ENCODE assay signal across 24 mouse cellular contexts in genomic region chr15:84982888-84983287, GRCm38 (mm10). TPM values are rescaled to one million over a fixed set of nuclear protein-coding genes. Genes with fewer than 3 reads are reported as not detected.
DNase-seq lines count a peak whose midpoint lies in the region; ATAC-seq and TF ChIP-seq lines count a peak whose summit lies in the region.
"Had no signal": no experiment of that assay in that cellular context is flagged by ENCODE, and none has a peak within 500 bp of the region (broad histone marks: within the 10 kb centered on the region; RNA-seq: fewer than 3 reads in every experiment).

No protein-coding gene starts in this region.

- no peaks in the 10 kb centered on the region for H3K9me3 ChIP-seq in liver, embryonic 12.5 days (replicated peaks)
- H3K9me3 ChIP-seq in heart, embryonic 10.5 days: no peaks in the 10 kb centered on the region
- H3K9me3 ChIP-seq: hindbrain, embryonic 10.5 days; kidney, embryonic 15.5 days; limb, embryonic 13.5 days; midbrain, embryonic 15.5 days had no signal

- no peak overlapping the region for H3K4me2 ChIP-seq in liver, embryonic 12.5 days
- H3K4me2 ChIP-seq: kidney, embryonic 15.5 days; limb, embryonic 13.5 days; midbrain, embryonic 15.5 days had no signal

- ATAC-seq in liver, embryonic 12.5 days: no peak
- ATAC-seq: hindbrain, postnatal 0 days; intestine, postnatal 0 days; midbrain, embryonic 15.5 days had no signal

- H3K9ac ChIP-seq in liver, adult 2 months (ENCODE audit: low read depth, low read length): no peak overlapping the region
- H3K9ac ChIP-seq in liver, embryonic 12.5 days: no peak overlapping the region
- H3K9ac ChIP-seq: kidney, embryonic 15.5 days; limb, embryonic 13.5 days; midbrain, embryonic 15.5 days had no signal

- TF ChIP-seq POLR2A in liver, adult 2 months (IDR thresholded peaks at IDR 0.05; ENCODE audit: extremely low read depth, insufficient read depth, low read length): no peak

- H3K4me1 ChIP-seq in liver, adult 2 months (ENCODE audit: control insufficient read depth, insufficient read depth, low read length): peaks cover 19% of the 10 kb centered on the region
- peaks cover 19% of the 10 kb centered on the region for H3K4me1 ChIP-seq in liver, embryonic 12.5 days
- H3K4me1 ChIP-seq in heart, embryonic 10.5 days: peaks cover 17% of the 10 kb centered on the region

- H3K27me3 ChIP-seq in liver, adult 2 months (ENCODE audit: control insufficient read depth, insufficient read depth, low read length): no peaks in the 10 kb centered on the region
- H3K27me3 ChIP-seq in liver, embryonic 12.5 days (replicated peaks): peaks cover 23% of the 10 kb centered on the region
- no peaks in the 10 kb centered on the region for H3K27me3 ChIP-seq in heart, embryonic 10.5 days (ENCODE audit: insufficient read depth, poor library complexity, severe bottlenecking)
- H3K27me3 ChIP-seq: kidney, embryonic 15.5 days; limb, embryonic 13.5 days; midbrain, embryonic 15.5 days had no signal

- no peaks in the 10 kb centered on the region for H3K36me3 ChIP-seq in liver, adult 2 months (ENCODE audit: control insufficient read depth, insufficient read depth, low read length)
- H3K36me3 ChIP-seq in liver, embryonic 12.5 days: no peaks in the 10 kb centered on the region
- H3K36me3 ChIP-seq in macrophage (ENCODE audit: inconsistent target): no peaks in the 10 kb centered on the region
- H3K36me3 ChIP-seq in heart, embryonic 10.5 days: no peaks in the 10 kb centered on the region
- H3K36me3 ChIP-seq: kidney, embryonic 15.5 days; limb, embryonic 13.5 days; midbrain, embryonic 15.5 days had no signal

- H3K79me2 ChIP-seq in liver, adult 2 months (ENCODE audit: control insufficient read depth, insufficient read depth, low read length): peaks cover 41% of the 10 kb centered on the region
- H3K79me2 ChIP-seq in macrophage (ENCODE audit: inconsistent target): peaks cover 95% of the 10 kb centered on the region

- peak; percentile 98 for DNase-seq in liver, adult 2 months (ENCODE audit: extremely low read depth, low read depth, low spot score)
- DNase-seq in R1 (ENCODE audit: low read depth, low spot score): peak; percentile 27
- peak; percentile 22 for DNase-seq in adrenal gland, postnatal 25 days
- no peak for DNase-seq in kidney, postnatal 10 days
- no peak for DNase-seq in heart, embryonic 10.5 days (ENCODE audit: low spot score)
- DNase-seq: cerebellum, adult 18-20 months; gastrocnemius, postnatal 10 days; lung, postnatal 10 days; right cerebral cortex, postnatal 14 days had no signal

- peak overlapping the region; percentile 10 for H3K27ac ChIP-seq in liver, adult 2 months (replicated peaks; ENCODE audit: insufficient read depth, low read depth, low read length)
- H3K27ac ChIP-seq in liver, embryonic 12.5 days: no peak overlapping the region
- peak overlapping the region; percentile 79 for H3K27ac ChIP-seq in macrophage
- H3K27ac ChIP-seq in heart, embryonic 10.5 days: no peak overlapping the region
- H3K27ac ChIP-seq: hindbrain, embryonic 10.5 days; hindbrain, postnatal 0 days; kidney, embryonic 15.5 days; limb, embryonic 13.5 days; midbrain, embryonic 15.5 days had no signal

- TF ChIP-seq CTCF in liver, adult 2 months (IDR thresholded peaks at IDR 0.05; ENCODE audit: low read depth, low read length): no peak

- no peak overlapping the region for H3K4me3 ChIP-seq in liver, adult 2 months (ENCODE audit: insufficient read depth, low read depth, low read length)
- H3K4me3 ChIP-seq in liver, embryonic 12.5 days: no peak overlapping the region
- no peak overlapping the region for H3K4me3 ChIP-seq in macrophage (ENCODE audit: inconsistent target)
- H3K4me3 ChIP-seq in heart, embryonic 10.5 days: no peak overlapping the region
- H3K4me3 ChIP-seq: hindbrain, embryonic 10.5 days; kidney, embryonic 15.5 days; limb, embryonic 13.5 days; midbrain, embryonic 15.5 days; myocyte had no signal

- 26% methylated on average over 3 of the region's 3 CpGs for WGBS in liver, adult 2 months
- WGBS in liver, embryonic 12.5 days (ENCODE audit: insufficient replicate concordance): 63% methylated on average over 3 of the region's 3 CpGs
- 31% methylated on average over 3 of the region's 3 CpGs for WGBS in macrophage (ENCODE audit: missing documents)
- 86% methylated on average over 3 of the region's 3 CpGs for WGBS in heart, embryonic 10.5 days

RNA-seq across cellular contexts. Expression of gene 5031439G07Rik, which starts 5.5 kb away (rescaled TPM):
- 9.8 and 11.3 TPM in 2 replicates for total RNA-seq in liver, adult 2 months (2014; rRNA removed)
- polyA plus RNA-seq in liver, adult 2 months (2012; rRNA removed): 9.0 and 11.2 TPM in 2 replicates
- 3.6 and 4.9 TPM in 2 replicates for polyA plus RNA-seq in liver, embryonic 12.5 days (2016; fragmentation: Nextera tagmentation; extraction: Ambion mirVana)
- 18.6 and 28.8 TPM in 2 replicates for total RNA-seq in adrenal gland, postnatal 25 days (2021)
- total RNA-seq in macrophage (2018; cell fraction: chromatin; rRNA removed): 100 to 1,000 TPM in 6 of 26 experiments, 10 to 100 TPM in 20; 15.1 to 153 (median 46.5) TPM
- 100 to 1,000 TPM in 21 of 26 experiments, 10 to 100 TPM in 5; 87.5 to 220 (median 133) TPM for total RNA-seq in macrophage (2018; cell fraction: cytosol; rRNA removed)
- total RNA-seq in macrophage (2018; cell fraction: nucleus; rRNA removed): 100 to 1,000 TPM in 10 of 26 experiments, 10 to 100 TPM in 16; 43.1 to 161 (median 92.0) TPM
- 96.5 to 136 TPM (median 117 TPM) in 3 replicates for polyA plus RNA-seq in macrophage (2018)
- polyA plus RNA-seq in heart, embryonic 10.5 days (2016; fragmentation: Nextera tagmentation; extraction: Ambion mirVana): 3.9 and 6.4 TPM in 2 replicates

RNA-seq across cellular contexts. Expression of gene Upk3a, which starts 34.1 kb away (rescaled TPM):
- not detected in 2 replicates for total RNA-seq in liver, adult 2 months (2014; rRNA removed)
- polyA plus RNA-seq in liver, adult 2 months (2012; rRNA removed): not detected in 2 replicates
- not detected in 2 replicates for polyA plus RNA-seq in liver, embryonic 12.5 days (2016; fragmentation: Nextera tagmentation; extraction: Ambion mirVana)
- total RNA-seq in adrenal gland, postnatal 25 days (2021): not detected in 2 replicates
- total RNA-seq in macrophage (2018; cell fraction: chromatin; rRNA removed): not detected
- not detected for total RNA-seq in macrophage (2018; cell fraction: cytosol; rRNA removed)
- not detected for total RNA-seq in macrophage (2018; cell fraction: nucleus; rRNA removed)
- polyA plus RNA-seq in macrophage (2018): not detected in 3 replicates
- 0.24 TPM in 1 of 2 replicates, not detected in the other for polyA plus RNA-seq in heart, embryonic 10.5 days (2016; fragmentation: Nextera tagmentation; extraction: Ambion mirVana)
- total RNA-seq: gastrocnemius, postnatal 10 days; heart, adult 8-10 months; layer of hippocampus, postnatal 14 days; megakaryocyte-erythroid progenitor cell, adult 5-6 weeks had no signal
- polyA plus RNA-seq: C2C12; forebrain, embryonic 11.5 days; limb, embryonic 13.5 days; liver, embryonic 16.5 days; myocyte had no signal

RNA-seq across cellular contexts. Expression of gene Fam118a, which starts 45.9 kb away (rescaled TPM):
- 2.6 and 3.0 TPM in 2 replicates for total RNA-seq in liver, adult 2 months (2014; rRNA removed)
- 0.98 and 1.3 TPM in 2 replicates for polyA plus RNA-seq in liver, adult 2 months (2012; rRNA removed)
- 11.2 and 11.4 TPM in 2 replicates for polyA plus RNA-seq in liver, embryonic 12.5 days (2016; fragmentation: Nextera tagmentation; extraction: Ambion mirVana)
- total RNA-seq in adrenal gland, postnatal 25 days (2021): 9.0 and 15.8 TPM in 2 replicates
- total RNA-seq in macrophage (2018; cell fraction: chromatin; rRNA removed): 10 to 100 TPM in 14 of 26 experiments, 1 to 10 TPM in 12; 1.4 to 27.3 (median 11.3) TPM
- 10 to 100 TPM in 4 of 26 experiments, 1 to 10 TPM in 22; 2.8 to 11.5 (median 7.9) TPM for total RNA-seq in macrophage (2018; cell fraction: cytosol; rRNA removed)
- 10 to 100 TPM in 9 of 26 experiments, 1 to 10 TPM in 17; 2.4 to 20.7 (median 6.3) TPM for total RNA-seq in macrophage (2018; cell fraction: nucleus; rRNA removed)
- 5.4 to 11.3 TPM (median 6.8 TPM) in 3 replicates for polyA plus RNA-seq in macrophage (2018)
- polyA plus RNA-seq in heart, embryonic 10.5 days (2016; fragmentation: Nextera tagmentation; extraction: Ambion mirVana): 18.0 and 22.6 TPM in 2 replicates

RNA-seq across cellular contexts. Expression of gene Nup50, which starts 59.7 kb away (rescaled TPM):
- total RNA-seq in liver, adult 2 months (2014; rRNA removed): 9.0 and 9.7 TPM in 2 replicates
- 5.0 and 5.3 TPM in 2 replicates for polyA plus RNA-seq in liver, adult 2 months (2012; rRNA removed)
- 43.2 and 44.5 TPM in 2 replicates for polyA plus RNA-seq in liver, embryonic 12.5 days (2016; fragmentation: Nextera tagmentation; extraction: Ambion mirVana)
- total RNA-seq in adrenal gland, postnatal 25 days (2021): 40.0 and 40.8 TPM in 2 replicates
- total RNA-seq in macrophage (2018; cell fraction: chromatin; rRNA removed): 10 to 100 TPM; 11.9 to 35.7 (median 20.8) TPM
- 10 to 100 TPM; 32.5 to 64.4 (median 49.7) TPM for total RNA-seq in macrophage (2018; cell fraction: cytosol; rRNA removed)
- 10 to 100 TPM; 15.0 to 45.8 (median 31.4) TPM for total RNA-seq in macrophage (2018; cell fraction: nucleus; rRNA removed)
- 36.1 to 79.2 TPM (median 38.4 TPM) in 3 replicates for polyA plus RNA-seq in macrophage (2018)
- 34.0 and 42.5 TPM in 2 replicates for polyA plus RNA-seq in heart, embryonic 10.5 days (2016; fragmentation: Nextera tagmentation; extraction: Ambion mirVana)

Comparison
In these comparisons a context has a peak if more than half of its experiments do, and no peak if none do; other contexts are left out.
1. H3K27ac ChIP-seq: peak in liver, adult 2 months (single experiment) and macrophage (single experiment); none in liver, embryonic 12.5 days (single experiment) and heart, embryonic 10.5 days (single experiment).
2. DNase-seq: peak in liver, adult 2 months (single experiment), R1 (single experiment) and adrenal gland, postnatal 25 days (single experiment); none in kidney, postnatal 10 days (single experiment) and heart, embryonic 10.5 days (single experiment).